Mouse (Mus musculus): Measurements from ENCODE around the gene St6galnac5. TPM values are rescaled to one million over a fixed set of nuclear protein-coding genes. Genes with fewer than 3 reads are reported as not detected.
A peak's percentile ranks its signal among the peaks of the same experiment; 100 is the strongest.

St6galnac5 gene
- polyA plus RNA-seq, 1 experiment from 2014 or later: 1.5 TPM

DNA sequence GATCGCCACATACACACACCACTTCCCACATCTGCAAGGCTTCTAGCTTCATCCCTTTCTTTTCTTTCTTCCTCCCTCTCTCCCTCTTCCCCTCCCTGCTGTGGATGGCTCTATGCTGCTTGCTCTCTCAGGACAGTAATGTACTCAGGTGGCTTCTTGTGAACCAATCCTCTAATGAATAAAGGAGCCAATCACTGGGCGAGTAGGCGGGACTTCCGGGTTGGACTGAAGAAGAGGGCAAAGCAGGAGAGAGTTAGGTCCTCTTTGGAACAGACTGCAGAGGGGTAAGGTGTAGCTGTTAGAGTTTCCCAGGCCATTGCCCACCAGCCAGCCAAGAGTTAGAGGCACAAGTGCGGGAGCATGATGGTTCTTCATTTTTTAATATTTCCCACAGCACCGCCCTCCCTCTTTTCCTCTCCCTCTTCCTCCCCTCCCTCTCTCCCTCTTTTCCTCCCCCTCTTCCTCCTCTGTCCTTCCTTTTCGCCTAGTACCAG is 52.2 kb downstream of the St6galnac5 start:
- Histone ChIP-seq H3K4me1 (ENCODE audit: control insufficient read depth, insufficient read depth, low read length) (no peaks in the 10 kb centered on the region), H3K27ac (ENCODE audit: low read length) (no peak overlapping the region), H3K4me2 (replicated peaks; ENCODE audit: low read depth, low read length) (no peak overlapping the region), H3K9ac (replicated peaks; ENCODE audit: low read depth, low read length) (no peak overlapping the region), H3K27me3 (ENCODE audit: control insufficient read depth, insufficient read depth, low read length) (no peaks in the 10 kb centered on the region), H3K9me3 (ENCODE audit: control insufficient read depth, low read depth, low read length) (no peaks in the 10 kb centered on the region), H3K36me3 (ENCODE audit: control insufficient read depth, insufficient read depth, low read length) (no peaks in the 10 kb centered on the region), H3K4me3 (ENCODE audit: low read depth, low read length) (no peak overlapping the region)
- no peak for ATAC-seq (ENCODE audit: insufficient number of reproducible peaks, insufficient read depth, low FRiP score, low read depth)
- WGBS: 80% methylated on average over 7 of the region's 7 CpGs

DNA sequence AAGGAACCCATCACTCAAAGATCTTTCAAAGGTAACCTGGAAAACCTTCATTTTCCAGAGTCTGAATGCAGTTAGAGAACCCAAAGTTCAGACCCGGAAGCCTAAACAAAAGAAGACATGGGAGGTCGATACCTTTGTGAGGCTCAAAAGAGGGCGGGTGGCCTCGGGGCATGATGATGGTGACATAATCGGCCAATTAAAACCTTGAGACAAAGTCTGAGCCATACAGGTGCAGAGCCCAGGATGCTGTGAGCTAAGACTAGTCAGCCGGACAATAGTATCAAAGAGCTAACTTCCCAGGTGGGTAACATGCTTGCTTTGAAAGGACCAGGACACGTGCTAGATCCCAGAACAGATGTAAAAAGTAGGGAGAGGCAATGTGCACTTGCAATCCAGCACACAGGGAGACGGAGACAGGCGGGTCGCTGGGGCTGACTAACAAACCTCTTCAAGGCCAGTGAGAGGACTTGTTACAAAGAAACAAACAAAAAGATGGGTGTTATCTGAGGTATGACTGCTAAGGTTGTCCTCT is 52.7 kb downstream of the St6galnac5 start:
- Histone ChIP-seq H3K27me3 (ENCODE audit: control insufficient read depth, insufficient read depth, low read length) (no peaks in the 10 kb centered on the region), H3K9me3 (ENCODE audit: control insufficient read depth, low read depth, low read length) (no peaks in the 10 kb centered on the region), H3K4me2 (replicated peaks; ENCODE audit: low read depth, low read length) (no peak overlapping the region), H3K27ac (ENCODE audit: low read length) (no peak overlapping the region), H3K4me3 (ENCODE audit: low read depth, low read length) (no peak overlapping the region), H3K36me3 (ENCODE audit: control insufficient read depth, insufficient read depth, low read length) (no peaks in the 10 kb centered on the region), H3K9ac (replicated peaks; ENCODE audit: low read depth, low read length) (no peak overlapping the region), H3K4me1 (ENCODE audit: control insufficient read depth, insufficient read depth, low read length) (no peaks in the 10 kb centered on the region)
- ATAC-seq (ENCODE audit: insufficient number of reproducible peaks, insufficient read depth, low FRiP score, low read depth): no peak
- WGBS: 66% methylated on average over 10 of the region's 10 CpGs

DNA sequence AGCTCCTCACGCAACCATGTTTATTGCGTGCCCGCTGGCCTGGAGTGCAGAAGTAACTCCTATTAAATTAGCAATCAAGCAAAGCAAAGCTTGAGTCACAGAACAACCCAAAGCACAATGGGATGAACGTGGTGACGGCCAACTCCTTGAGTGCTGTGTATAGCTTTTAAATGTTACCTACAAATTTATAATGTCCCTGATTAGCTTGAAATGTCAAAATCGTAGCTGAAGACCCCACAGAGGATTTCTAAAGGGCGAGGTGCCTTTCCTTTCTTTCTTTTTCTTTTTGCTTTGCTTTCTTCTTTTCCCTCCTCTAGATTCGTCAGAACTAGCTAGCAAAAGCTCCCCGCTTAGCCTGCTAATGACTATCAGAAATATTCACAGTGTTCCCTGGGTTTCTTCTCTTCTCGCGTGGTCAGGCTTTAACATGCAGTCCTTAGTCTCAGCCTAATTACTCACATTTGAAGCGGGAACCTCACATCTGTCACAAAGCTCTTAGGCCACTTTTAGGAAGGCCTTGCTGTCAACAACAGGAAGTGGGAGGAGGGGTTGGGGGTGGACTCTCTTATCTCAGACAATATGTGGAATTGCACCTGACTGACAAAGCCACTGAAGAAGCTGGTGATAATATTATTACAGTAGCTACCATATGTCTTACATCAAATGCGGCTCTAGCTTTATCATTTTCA is 53.6 kb downstream of the St6galnac5 start:
- H3K36me3 ChIP-seq (ENCODE audit: control insufficient read depth, insufficient read depth, low read length): no peaks in the 10 kb centered on the region
- H3K27ac ChIP-seq (ENCODE audit: low read length): no peak overlapping the region
- no peaks in the 10 kb centered on the region for H3K27me3 ChIP-seq (ENCODE audit: control insufficient read depth, insufficient read depth, low read length)
- 58% methylated on average over 13 of the region's 13 CpGs for WGBS
- no peak overlapping the region for H3K9ac ChIP-seq (replicated peaks; ENCODE audit: low read depth, low read length)
- H3K4me1 ChIP-seq (ENCODE audit: control insufficient read depth, insufficient read depth, low read length): no peaks in the 10 kb centered on the region
- H3K4me2 ChIP-seq (replicated peaks; ENCODE audit: low read depth, low read length): no peak overlapping the region
- ATAC-seq (ENCODE audit: insufficient number of reproducible peaks, insufficient read depth, low FRiP score, low read depth): no peak
- no peaks in the 10 kb centered on the region for H3K9me3 ChIP-seq (ENCODE audit: control insufficient read depth, low read depth, low read length)
- no peak overlapping the region for H3K4me3 ChIP-seq (ENCODE audit: low read depth, low read length)

DNA sequence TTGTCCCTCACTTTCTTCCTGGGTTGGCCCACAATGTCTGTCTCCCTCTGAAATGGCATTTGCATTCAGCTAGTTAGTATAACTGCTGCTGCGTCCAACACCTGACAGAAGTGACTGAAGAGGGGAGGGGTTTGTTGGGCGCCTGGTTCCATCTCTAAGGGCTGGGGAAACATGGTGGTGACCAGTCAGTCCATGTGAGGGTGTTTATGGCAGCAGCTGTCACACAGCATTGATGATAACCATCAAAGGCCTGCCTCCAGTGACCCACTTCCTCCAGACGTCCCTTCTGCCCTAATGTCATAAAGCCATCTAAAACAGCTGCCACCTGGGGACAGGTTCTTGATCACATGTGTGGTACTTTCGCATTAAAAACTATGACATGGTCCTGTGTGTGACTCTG is 55.9 kb downstream of the St6galnac5 start:
- Histone ChIP-seq H3K36me3 (ENCODE audit: control insufficient read depth, insufficient read depth, low read length) (no peaks in the 10 kb centered on the region), H3K4me1 (ENCODE audit: control insufficient read depth, insufficient read depth, low read length) (no peaks in the 10 kb centered on the region)

DNA sequence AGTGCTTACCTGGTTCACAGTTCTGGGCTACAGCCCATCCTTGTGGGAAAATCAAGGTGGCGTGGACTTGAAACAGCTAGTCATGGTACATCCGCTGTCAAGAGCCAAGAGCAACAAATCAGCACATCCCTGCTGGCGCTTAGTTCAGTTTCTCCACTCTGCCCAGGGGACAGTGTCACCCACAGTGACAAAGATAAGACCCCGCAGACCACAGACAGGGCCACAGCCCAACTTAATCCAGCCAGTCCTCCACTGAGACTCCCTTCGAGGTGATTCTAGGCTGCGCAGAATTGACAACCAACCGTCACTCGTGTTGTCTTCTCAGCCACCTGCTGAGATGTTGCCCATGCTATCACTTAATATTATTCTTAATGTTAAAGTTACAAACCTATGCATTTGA is 56.7 kb downstream of the St6galnac5 start:
- H3K4me1 ChIP-seq (ENCODE audit: control insufficient read depth, insufficient read depth, low read length): no peaks in the 10 kb centered on the region
- no peak overlapping the region for H3K4me3 ChIP-seq (ENCODE audit: low read depth, low read length)
- 95% methylated on average over 8 of the region's 8 CpGs for WGBS
- ATAC-seq (ENCODE audit: insufficient number of reproducible peaks, insufficient read depth, low FRiP score, low read depth): no peak
- H3K27me3 ChIP-seq (ENCODE audit: control insufficient read depth, insufficient read depth, low read length): no peaks in the 10 kb centered on the region
- no peaks in the 10 kb centered on the region for H3K9me3 ChIP-seq (ENCODE audit: control insufficient read depth, low read depth, low read length)
- no peak overlapping the region for H3K27ac ChIP-seq (ENCODE audit: low read length)
- no peak overlapping the region for H3K9ac ChIP-seq (replicated peaks; ENCODE audit: low read depth, low read length)
- no peaks in the 10 kb centered on the region for H3K36me3 ChIP-seq (ENCODE audit: control insufficient read depth, insufficient read depth, low read length)
- no peak overlapping the region for H3K4me2 ChIP-seq (replicated peaks; ENCODE audit: low read depth, low read length)

More for the DNA sequence above, 55.9 kb downstream of the St6galnac5 start:
- no peak overlapping the region for H3K9ac ChIP-seq (replicated peaks; ENCODE audit: low read depth, low read length)
- ATAC-seq (ENCODE audit: insufficient number of reproducible peaks, insufficient read depth, low FRiP score, low read depth): no peak
- H3K27ac ChIP-seq (ENCODE audit: low read length): no peak overlapping the region
- H3K9me3 ChIP-seq (ENCODE audit: control insufficient read depth, low read depth, low read length): no peaks in the 10 kb centered on the region
- H3K4me2 ChIP-seq (replicated peaks; ENCODE audit: low read depth, low read length): no peak overlapping the region
- no peak overlapping the region for H3K4me3 ChIP-seq (ENCODE audit: low read depth, low read length)
- 69% methylated on average over 4 of the region's 4 CpGs for WGBS
- H3K27me3 ChIP-seq (ENCODE audit: control insufficient read depth, insufficient read depth, low read length): no peaks in the 10 kb centered on the region

DNA sequence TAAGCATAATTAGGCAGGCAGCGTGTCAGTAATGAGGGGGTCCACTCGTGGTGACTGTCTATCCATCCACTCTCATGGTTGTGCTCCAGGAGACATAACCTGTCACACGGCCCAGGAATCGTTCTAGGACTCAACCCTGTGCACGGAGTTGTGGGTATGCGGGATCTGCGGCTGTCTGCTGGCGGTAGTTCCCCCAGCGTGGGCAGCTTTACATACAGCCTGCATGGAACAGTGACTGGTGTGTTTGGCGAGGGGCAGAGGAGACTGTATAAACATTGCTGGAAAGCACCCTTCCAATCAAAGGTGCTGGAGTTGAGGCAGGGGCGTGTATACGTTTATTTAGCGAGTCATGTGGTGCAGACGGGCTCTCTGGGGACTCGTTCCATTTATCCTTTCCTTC is 58.5 kb downstream of the St6galnac5 start:
- H3K9ac ChIP-seq (replicated peaks; ENCODE audit: low read depth, low read length): no peak overlapping the region
- H3K4me2 ChIP-seq (replicated peaks; ENCODE audit: low read depth, low read length): peak overlapping the region; percentile 15; the same call in 1 of the 2 replicates
- WGBS: 42% methylated on average over 15 of the region's 15 CpGs
- no peaks in the 10 kb centered on the region for H3K4me1 ChIP-seq (ENCODE audit: control insufficient read depth, insufficient read depth, low read length)
- no peaks in the 10 kb centered on the region for H3K9me3 ChIP-seq (ENCODE audit: control insufficient read depth, low read depth, low read length)
- peak; percentile 71; the same call in 1 of the 2 replicates for ATAC-seq (ENCODE audit: insufficient number of reproducible peaks, insufficient read depth, low FRiP score, low read depth)
- no peak overlapping the region for H3K27ac ChIP-seq (ENCODE audit: low read length)
- no peak overlapping the region for H3K4me3 ChIP-seq (ENCODE audit: low read depth, low read length)
- no peaks in the 10 kb centered on the region for H3K36me3 ChIP-seq (ENCODE audit: control insufficient read depth, insufficient read depth, low read length)
- no peaks in the 10 kb centered on the region for H3K27me3 ChIP-seq (ENCODE audit: control insufficient read depth, insufficient read depth, low read length)

DNA sequence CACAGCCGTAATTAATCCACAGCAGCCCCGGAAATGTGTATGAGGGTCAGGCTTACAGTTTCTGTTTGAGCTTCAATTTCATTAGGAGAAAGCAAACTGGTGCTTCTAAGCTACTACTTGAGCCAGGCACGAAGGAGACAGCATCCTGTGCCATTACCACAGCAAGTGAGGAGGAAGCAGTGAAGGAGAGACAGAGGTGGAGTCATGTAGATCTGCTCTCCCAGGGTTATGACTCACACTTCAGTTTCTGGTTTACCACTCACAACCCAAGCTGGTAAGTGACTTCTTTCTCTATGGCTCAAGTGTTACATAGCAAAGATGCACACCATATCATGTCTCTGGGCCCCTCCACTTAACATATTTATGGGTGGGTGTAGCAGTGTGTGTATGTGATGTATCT is 61.7 kb downstream of the St6galnac5 start:
- no peak for ATAC-seq (ENCODE audit: insufficient number of reproducible peaks, insufficient read depth, low FRiP score, low read depth)
- Histone ChIP-seq H3K4me2 (replicated peaks; ENCODE audit: low read depth, low read length) (no peak overlapping the region), H3K4me1 (ENCODE audit: control insufficient read depth, insufficient read depth, low read length) (no peaks in the 10 kb centered on the region), H3K36me3 (ENCODE audit: control insufficient read depth, insufficient read depth, low read length) (no peaks in the 10 kb centered on the region), H3K9me3 (ENCODE audit: control insufficient read depth, low read depth, low read length) (no peaks in the 10 kb centered on the region), H3K4me3 (ENCODE audit: low read depth, low read length) (no peak overlapping the region), H3K27me3 (ENCODE audit: control insufficient read depth, insufficient read depth, low read length) (no peaks in the 10 kb centered on the region), H3K9ac (replicated peaks; ENCODE audit: low read depth, low read length) (no peak overlapping the region), H3K27ac (ENCODE audit: low read length) (no peak overlapping the region)
- whole genome bisulfite sequencing: 63% methylated on average over 3 of the region's 3 CpGs

DNA sequence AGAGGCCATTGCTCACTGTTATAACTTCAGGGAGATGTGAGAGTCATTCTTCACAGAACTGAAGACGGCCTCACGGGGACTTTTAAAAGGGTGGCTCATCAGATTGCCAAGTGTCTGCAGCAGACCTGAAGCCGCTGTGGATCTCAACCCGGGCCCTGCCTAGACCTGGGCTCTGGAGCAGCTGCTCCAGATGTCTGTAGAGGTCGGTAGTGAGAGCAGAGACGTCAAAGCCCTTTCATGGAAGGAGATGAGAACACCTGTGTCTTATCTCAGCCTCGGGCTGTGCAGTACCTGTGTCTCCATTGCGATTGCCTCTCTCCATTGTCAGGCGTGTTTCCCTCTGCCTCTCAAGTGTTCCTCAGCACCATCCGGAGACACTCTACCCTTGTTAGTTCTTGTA is 62.9 kb downstream of the St6galnac5 start:
- H3K4me1 ChIP-seq (ENCODE audit: control insufficient read depth, insufficient read depth, low read length): no peaks in the 10 kb centered on the region
- ATAC-seq (ENCODE audit: insufficient number of reproducible peaks, insufficient read depth, low FRiP score, low read depth): no peak
- H3K27ac ChIP-seq (ENCODE audit: low read length): no peak overlapping the region
- H3K9ac ChIP-seq (replicated peaks; ENCODE audit: low read depth, low read length): no peak overlapping the region
- no peaks in the 10 kb centered on the region for H3K9me3 ChIP-seq (ENCODE audit: control insufficient read depth, low read depth, low read length)
- no peaks in the 10 kb centered on the region for H3K27me3 ChIP-seq (ENCODE audit: control insufficient read depth, insufficient read depth, low read length)
- H3K4me3 ChIP-seq (ENCODE audit: low read depth, low read length): no peak overlapping the region
- no peak overlapping the region for H3K4me2 ChIP-seq (replicated peaks; ENCODE audit: low read depth, low read length)
- 63% methylated on average over 10 of the region's 10 CpGs for WGBS
- no peaks in the 10 kb centered on the region for H3K36me3 ChIP-seq (ENCODE audit: control insufficient read depth, insufficient read depth, low read length)

DNA sequence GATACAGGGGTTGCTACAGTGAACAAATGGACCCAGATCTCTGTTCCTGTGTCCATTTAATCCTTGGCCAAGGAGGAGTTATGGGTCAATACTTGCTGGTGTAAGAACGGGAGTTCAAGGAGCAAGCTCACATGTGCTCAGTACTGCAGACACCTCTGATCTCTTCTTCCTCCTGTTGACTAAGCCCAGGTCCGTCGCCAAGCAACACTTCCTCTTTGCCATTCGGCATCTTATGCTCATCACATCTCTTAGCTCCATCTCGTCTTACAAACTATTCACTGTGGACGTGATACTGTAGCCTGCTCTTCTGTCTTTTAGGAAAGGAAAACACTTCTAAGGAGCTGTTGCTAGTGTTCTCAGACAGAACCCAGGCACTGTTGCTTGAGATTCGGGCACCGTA is 64.5 kb downstream of the St6galnac5 start:
- Histone ChIP-seq H3K9ac (replicated peaks; ENCODE audit: low read depth, low read length) (no peak overlapping the region), H3K27ac (ENCODE audit: low read length) (no peak overlapping the region), H3K4me3 (ENCODE audit: low read depth, low read length) (no peak overlapping the region), H3K36me3 (ENCODE audit: control insufficient read depth, insufficient read depth, low read length) (no peaks in the 10 kb centered on the region), H3K27me3 (ENCODE audit: control insufficient read depth, insufficient read depth, low read length) (no peaks in the 10 kb centered on the region), H3K4me2 (replicated peaks; ENCODE audit: low read depth, low read length) (no peak overlapping the region), H3K9me3 (ENCODE audit: control insufficient read depth, low read depth, low read length) (no peaks in the 10 kb centered on the region), H3K4me1 (ENCODE audit: control insufficient read depth, insufficient read depth, low read length) (no peaks in the 10 kb centered on the region)
- WGBS: 79% methylated on average over 8 of the region's 8 CpGs
- no peak for ATAC-seq (ENCODE audit: insufficient number of reproducible peaks, insufficient read depth, low FRiP score, low read depth)
